ENCODE assay signal across 19 mouse cellular contexts in genomic region chr15:102483136-102483535, GRCm38 (mm10). TPM values are rescaled to one million over a fixed set of nuclear protein-coding genes. Genes with fewer than 3 reads are reported as not detected.
"Had no signal": no experiment of that assay in that cellular context is flagged by ENCODE, and none has a peak within 500 bp of the region (broad histone marks: within the 10 kb centered on the region; RNA-seq: fewer than 3 reads in every experiment).

No protein-coding gene starts in this region.

- DNase-seq: kidney, postnatal 14 days; left cerebral cortex, postnatal 4 days; lung, adult 2 months; lung, postnatal 36 days had no signal

- H3K4me1 ChIP-seq: kidney, embryonic 15.5 days; limb, embryonic 13.5 days; midbrain, embryonic 13.5 days; neural tube, embryonic 15.5 days had no signal

- H3K27ac ChIP-seq: kidney, embryonic 15.5 days; limb, embryonic 13.5 days; liver, embryonic 14.5 days; midbrain, embryonic 13.5 days; neural tube, embryonic 15.5 days; stomach, postnatal 0 days had no signal

- ATAC-seq: lung, postnatal 0 days; midbrain, embryonic 13.5 days had no signal

- H3K9me3 ChIP-seq: kidney, embryonic 15.5 days; limb, embryonic 13.5 days; midbrain, embryonic 13.5 days; neural tube, embryonic 15.5 days had no signal

- H3K4me3 ChIP-seq: kidney, embryonic 15.5 days; limb, embryonic 13.5 days; midbrain, embryonic 13.5 days; neural tube, embryonic 15.5 days had no signal

- H3K4me2 ChIP-seq: kidney, embryonic 15.5 days; limb, embryonic 13.5 days; midbrain, embryonic 13.5 days; neural tube, embryonic 15.5 days had no signal

- H3K9ac ChIP-seq: kidney, embryonic 15.5 days; limb, embryonic 13.5 days; liver, embryonic 14.5 days; midbrain, embryonic 13.5 days; neural tube, embryonic 15.5 days had no signal

- H3K27me3 ChIP-seq: kidney, embryonic 15.5 days; limb, embryonic 13.5 days; midbrain, embryonic 13.5 days; neural tube, embryonic 15.5 days had no signal

RNA-seq across cellular contexts. Expression of gene Gm10337, which starts 20.4 kb away (rescaled TPM):
- total RNA-seq: layer of hippocampus, adult 8-10 months; layer of hippocampus, postnatal 14 days; left cerebral cortex, adult 18-20 months; left cerebral cortex, postnatal 10 days; left cerebral cortex, postnatal 4 days; liver, adult 2 months; megakaryocyte progenitor cell, adult 5-6 weeks; midbrain, postnatal 0 days had no signal
- polyA plus RNA-seq: large intestine, adult 2 months; liver, adult 2 months; liver, embryonic 14.5 days; lung, adult 2 months; lung, postnatal 0 days; stomach, postnatal 0 days had no signal
